Mouse (Mus musculus) CH12.LX (cell line): Measurements from ENCODE around the gene Gltpd2. TPM values are rescaled to one million over a fixed set of nuclear protein-coding genes. Genes with fewer than 3 reads are reported as not detected.

Experiments used
- DNase-seq: peaks from one replicate; pipeline ENCODE4 v3.0.0-alpha.2; 2013; ENCODE audit errors: extremely low read depth
- H3K27ac ChIP-seq: 2 replicates; pipeline ENCODE4 v1.5.1; 2012; ENCODE audit warnings: low read depth, mild to moderate bottlenecking, control low read depth, moderate library complexity; ENCODE audit not compliant: insufficient read depth
- H3K27me3 ChIP-seq: replicated peaks from 2 replicates; pipeline ENCODE3; 2012; ENCODE audit warnings: inconsistent platforms
- H3K36me3 ChIP-seq, 2 experiments: replicated peaks in 1 of 2; 2 replicates each; pipeline versions ENCODE3 to v1.6.1; 2012; ENCODE audit warnings: inconsistent platforms in 1 of 2, low read length in 1 of 2, mild to moderate bottlenecking in 1 of 2, mixed read lengths in 1 of 2, moderate library complexity in 1 of 2; ENCODE audit not compliant: control insufficient read depth in 1 of 2, insufficient read depth in 1 of 2
- H3K4me1 ChIP-seq, 2 experiments: 2 replicates each; pipeline ENCODE4 v1.6.1; 2012; ENCODE audit warnings: inconsistent platforms in 1 of 2, moderate library complexity in 1 of 2; ENCODE audit not compliant: insufficient read depth in 2 of 2, control insufficient read depth in 1 of 2
- H3K4me2 ChIP-seq: 2 replicates; pipeline ENCODE4 v1.6.1; 2012; ENCODE audit warnings: low read depth, mild to moderate bottlenecking, control low read depth; ENCODE audit not compliant: poor library complexity, insufficient read depth, severe bottlenecking
- H3K4me3 ChIP-seq, 3 experiments: fragments of 150-350 bp in 1 of 3; sonication (generic) in 1 of 3; replicated peaks in 1 of 3; 2 replicates each; pipeline versions ENCODE3 to v1.5.1; 2011 to 2012; ENCODE audit warnings: low read depth in 2 of 3, low read length in 2 of 3, mild to moderate bottlenecking in 2 of 3, moderate library complexity in 2 of 3, control low read depth in 1 of 3, improper control_type of control experiment in 1 of 3, inconsistent platforms in 1 of 3, mixed read lengths in 1 of 3; ENCODE audit not compliant: poor library complexity in 1 of 3
- H3K79me2 ChIP-seq: replicated peaks from 2 replicates; pipeline ENCODE4 v1.6.1; 2012; ENCODE audit warnings: mild to moderate bottlenecking, moderate library complexity; ENCODE audit not compliant: control insufficient read depth, poor library complexity, insufficient read depth, severe bottlenecking; ENCODE audit errors: extremely low read depth
- H3K9ac ChIP-seq: 2 replicates; pipeline ENCODE4 v1.6.1; 2012; ENCODE audit warnings: low read depth, mild to moderate bottlenecking, control low read depth, moderate library complexity; ENCODE audit not compliant: insufficient read depth
- H3K9me3 ChIP-seq: replicated peaks from 2 replicates; pipeline ENCODE3; 2012; ENCODE audit warnings: low read length, inconsistent platforms, mixed read lengths
- BHLHE40 ChIP-seq: IDR thresholded peaks from 2 replicates; pipeline ENCODE4 v1.6.1; 2011; ENCODE audit warnings: mild to moderate bottlenecking, low read depth, low read length, improper control_type of control experiment
- CTCF ChIP-seq, 2 experiments: IDR thresholded peaks in 1 of 2; conservative IDR thresholded peaks in 1 of 2; 2 replicates each; pipeline ENCODE4 v1.5.1; 2011 to 2012; ENCODE audit warnings: low read depth in 2 of 2, low read length in 2 of 2, improper control_type of control experiment in 1 of 2, inconsistent platforms in 1 of 2, mild to moderate bottlenecking in 1 of 2, moderate library complexity in 1 of 2
- ELF1 ChIP-seq: IDR thresholded peaks from 2 replicates; pipeline ENCODE4 v1.6.1; 2014; ENCODE audit warnings: low read depth, mild to moderate bottlenecking, inconsistent platforms, low read length, improper control_type of control experiment
- ETS1 ChIP-seq: conservative IDR thresholded peaks from 2 replicates; pipeline ENCODE4 v1.6.1; 2012; ENCODE audit warnings: low read depth, mild to moderate bottlenecking, inconsistent platforms, low read length, improper control_type of control experiment, moderate library complexity
- GABPA ChIP-seq: IDR thresholded peaks from 2 replicates; pipeline ENCODE4 v1.6.1; 2012; ENCODE audit warnings: low read depth, low read length, improper control_type of control experiment, inconsistent platforms; ENCODE audit not compliant: insufficient replicate concordance
- JUN ChIP-seq: IDR thresholded peaks from 2 replicates; pipeline ENCODE4 v1.6.1; 2011; ENCODE audit warnings: low read depth, mild to moderate bottlenecking, low read length, improper control_type of control experiment, moderate library complexity; ENCODE audit not compliant: insufficient read depth
- MAX ChIP-seq: IDR thresholded peaks from 2 replicates; pipeline ENCODE4 v1.6.1; 2011; ENCODE audit warnings: low read length, improper control_type of control experiment
- MXI1 ChIP-seq: IDR thresholded peaks from 2 replicates; pipeline ENCODE4 v1.6.1; 2011; ENCODE audit warnings: mild to moderate bottlenecking, low read depth, low read length, improper control_type of control experiment
- PAX5 ChIP-seq: IDR thresholded peaks from 2 replicates; pipeline ENCODE4 v1.6.1; 2012; ENCODE audit warnings: low read length, inconsistent platforms, mixed read lengths
- POLR2AphosphoS2 ChIP-seq: IDR thresholded peaks from 2 replicates; pipeline ENCODE4 v1.6.1; 2011; ENCODE audit warnings: low read depth, low read length, improper control_type of control experiment
- SIN3A ChIP-seq: IDR thresholded peaks from 2 replicates; pipeline ENCODE4 v1.6.1; 2012; ENCODE audit warnings: low read length, improper control_type of control experiment, inconsistent platforms
- TCF12 ChIP-seq: IDR thresholded peaks from 2 replicates; pipeline ENCODE4 v1.6.1; 2014; ENCODE audit warnings: low read depth, mild to moderate bottlenecking, inconsistent platforms, low read length, improper control_type of control experiment
- USF1 ChIP-seq: IDR thresholded peaks from 2 replicates; pipeline ENCODE4 v1.6.1; 2014; ENCODE audit warnings: low read depth, mild to moderate bottlenecking, inconsistent platforms, low read length, improper control_type of control experiment
- ZMIZ1 ChIP-seq: IDR thresholded peaks from 2 replicates; pipeline ENCODE4 v1.6.1; 2012; ENCODE audit warnings: low read depth, mild to moderate bottlenecking, inconsistent platforms, low read length, improper control_type of control experiment
- dilution Hi-C: fragments of 300-500 bp; cut with MboI; formaldehyde crosslinking; loops from 2 replicates; pipeline ENCODE4 v1.14.3; 2020; ENCODE audit warnings: low sequenced_read_pairs; ENCODE audit not compliant: extremely low pct_unique_long_range_greater_than_20kb, extremely low pct_ligation_motif_present
- in situ Hi-C: fragments of 300-500 bp; cut with MboI; formaldehyde crosslinking; loops from 3 replicates; pipeline ENCODE4 v1.14.3; 2019; ENCODE audit warnings: low sequenced_read_pairs, low pct_ligation_motif_present, low pct_unique_long_range_greater_than_20kb, mixed read lengths
- polyA plus RNA-seq: library from polyadenylated mRNA; unstranded; fragments of >175 nt; gene quantifications from 2 replicates; pipeline ENCODE4 v1.2.1, GENCODE M21; 2012; ENCODE audit warnings: low read depth; ENCODE audit not compliant: insufficient read length
- total RNA-seq, 2 experiments: library from RNA; depleted of rRNA; stranded (reverse); fragments of 300-350 nt in 1 of 2; fragments of >200 nt in 1 of 2; gene quantifications; 2 replicates each; pipeline ENCODE4 v1.2.3; 2012 to 2014

The Gltpd2 gene
- total and polyA plus RNA-seq, 3 experiments: 0.19 TPM; not detected in 2

DNA sequence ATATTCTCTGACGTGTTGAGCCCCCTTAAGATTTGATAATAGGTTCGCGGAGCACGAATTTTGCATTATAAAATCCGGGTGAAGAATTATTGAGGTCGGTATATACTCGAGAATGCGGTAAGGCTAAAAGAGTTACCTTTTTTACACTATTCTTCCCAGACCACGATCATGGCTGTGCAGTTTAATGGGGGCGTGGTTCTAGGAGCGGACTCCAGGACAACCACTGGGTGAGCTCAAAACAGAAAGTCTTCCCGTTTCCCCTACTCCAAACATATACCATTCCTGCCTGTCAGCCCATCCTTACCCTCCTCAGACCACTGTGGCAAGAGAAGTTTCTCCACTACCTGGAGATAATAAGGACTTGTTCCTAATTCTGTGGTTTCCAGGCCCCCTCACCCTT lies 6.7 kb downstream of the Gltpd2 start:
- H3K36me3 ChIP-seq: peaks cover 24 to 38% of the 10 kb centered on the region in 2 experiments
- dilution Hi-C loops: no loop called here
- H3K4me3 ChIP-seq: peak overlapping the region; percentile 69 to 96 (median 76)
- DNase-seq: no peak
- no peaks in the 10 kb centered on the region for H3K27me3 ChIP-seq
- H3K9me3 ChIP-seq: no peaks in the 10 kb centered on the region
- peak overlapping the region; percentile 80 for H3K4me2 ChIP-seq
- H3K79me2 ChIP-seq: peaks cover 12% of the 10 kb centered on the region
- TF ChIP-seq CTCF (conservative IDR thresholded peaks at IDR 0.05 in 1 of 2, IDR thresholded peaks at IDR 0.05 in 1 of 2; ENCODE audit: low read depth in 2 of 2, low read length in 2 of 2) (no peak), MXI1 (peak; percentile 5; the same call in 1 of the 2 replicates)
- peaks cover 15 to 48% of the 10 kb centered on the region in 2 experiments for H3K4me1 ChIP-seq
- in situ Hi-C loops: loop anchor here (5.0 kb wide), 1 partner anchor 37 kb away; the partner anchor contains the start of gene Mink1
- peak overlapping the region; percentile 94 for H3K9ac ChIP-seq
- H3K27ac ChIP-seq: no peak overlapping the region

DNA sequence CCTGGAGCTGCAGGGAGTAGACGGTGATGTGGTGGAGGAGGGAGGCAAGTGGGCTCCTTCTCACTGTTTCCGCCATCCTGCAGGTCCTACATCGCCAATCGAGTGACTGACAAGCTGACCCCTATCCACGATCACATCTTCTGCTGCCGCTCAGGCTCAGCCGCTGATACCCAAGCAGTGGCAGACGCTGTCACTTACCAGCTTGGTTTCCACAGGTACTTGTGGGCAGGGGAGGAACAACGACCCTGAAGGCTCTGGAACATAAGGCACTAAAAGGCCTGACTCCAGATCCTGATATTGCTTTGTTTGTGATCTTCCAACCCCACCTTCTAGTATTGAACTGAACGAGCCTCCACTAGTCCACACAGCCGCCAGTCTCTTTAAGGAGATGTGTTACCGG lies 7.2 kb downstream of the Gltpd2 start:
- Histone ChIP-seq H3K9ac (peak overlapping the region; percentile 94), H3K27me3 (no peaks in the 10 kb centered on the region), H3K4me3 (peak overlapping the region; percentile 69 to 96 (median 76)), H3K4me1 (peaks cover 15 to 50% of the 10 kb centered on the region in 2 experiments), H3K4me2 (peak overlapping the region; percentile 80), H3K9me3 (no peaks in the 10 kb centered on the region), H3K36me3 (peaks cover 24 to 38% of the 10 kb centered on the region in 2 experiments), H3K79me2 (peaks cover 12% of the 10 kb centered on the region), H3K27ac (no peak overlapping the region)
- TF ChIP-seq ELF1: no peak
- TF ChIP-seq USF1: no peak
- no peak for TF ChIP-seq SIN3A
- TF ChIP-seq ZMIZ1: no peak
- TF ChIP-seq MAX: no peak
- TF ChIP-seq TCF12: no peak
- no peak for TF ChIP-seq JUN
- TF ChIP-seq GABPA: no peak
- dilution Hi-C loops (no loop called here), in situ Hi-C loops (loop anchor here (5.0 kb wide), 1 partner anchor 36 kb away; the partner anchor contains the start of gene Mink1)
- DNase-seq: no peak

DNA sequence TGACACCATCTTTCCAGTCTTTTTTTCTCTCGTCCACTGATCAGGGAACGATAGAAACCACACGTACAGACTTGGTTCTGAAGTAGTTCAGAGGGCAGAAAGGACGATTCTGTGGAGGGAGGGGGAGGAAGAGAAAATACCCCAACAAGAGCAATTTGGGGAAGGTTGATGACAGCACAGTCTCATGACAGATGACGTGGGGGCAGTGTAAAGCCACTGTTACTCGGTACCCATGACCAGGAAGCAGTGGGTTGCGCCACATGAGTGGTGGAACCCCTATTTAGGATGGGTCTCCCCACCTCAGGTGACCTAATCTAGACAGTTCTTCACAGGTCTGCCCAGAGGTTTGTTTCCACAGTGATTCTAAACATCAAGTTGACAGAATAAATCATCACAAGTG lies 9.6 kb downstream of the Gltpd2 start:
- dilution Hi-C loops (no loop called here), in situ Hi-C loops (loop anchor here (5.0 kb wide), 1 partner anchor 34 kb away; the partner anchor contains the start of gene Mink1)
- no peak for DNase-seq
- Histone ChIP-seq H3K27me3 (no peaks in the 10 kb centered on the region), H3K79me2 (peaks cover 12% of the 10 kb centered on the region), H3K9ac (no peak overlapping the region), H3K36me3 (peaks cover 24 to 38% of the 10 kb centered on the region in 2 experiments), H3K4me1 (peaks cover 15 to 50% of the 10 kb centered on the region in 2 experiments)
- no peak for TF ChIP-seq ELF1
- TF ChIP-seq BHLHE40: peak; percentile 56
- 0 out of 2 replicates have a peak, but pooled peaks have one; percentile 72 for TF ChIP-seq POLR2AphosphoS2
- TF ChIP-seq ETS1: peak; percentile 74
- no peak for TF ChIP-seq TCF12
- no peak for TF ChIP-seq PAX5
- TF ChIP-seq, all 38 proteins: peak for 3
- H3K4me2 ChIP-seq: no peak overlapping the region
- no peak overlapping the region for H3K4me3 ChIP-seq
- no peaks in the 10 kb centered on the region for H3K9me3 ChIP-seq
- no peak overlapping the region for H3K27ac ChIP-seq
